Mouse (Mus musculus) adrenal gland, postnatal 14 days (tissue): ENCODE measurements around the gene Det1. TPM values are rescaled to one million over a fixed set of nuclear protein-coding genes. Genes with fewer than 3 reads are reported as not detected.

Experiments
- DNase-seq: peaks from one replicate; pipeline ENCODE4 v3.0.0; 2021; ENCODE audit warnings: mixed read lengths
- long read RNA-seq, 2 experiments: library from polyadenylated mRNA; stranded (forward); transcript quantifications; one replicate each; pipeline ENCODE4 v2.0.0; 2021
- total RNA-seq: library from RNA; stranded (reverse); gene quantifications from 2 replicates; pipeline ENCODE4 v1.2.3, GENCODE M21; 2021

Gene Det1
- 11.4 and 14.5 TPM in 2 replicates for total RNA-seq
- long read RNA-seq, experiment 1, transcript Det1-201 (5 exons, 2,269 nt), result major isoform, 17 of 22 reads
- long read RNA-seq, experiment 1, partial matches to known transcripts, result 3 of 22 reads
- long read RNA-seq, experiment 1, other reads (novel, unspliced or antisense), result 2 of 22 reads
- long read RNA-seq, experiment 2, transcript Det1-201 (5 exons, 2,269 nt), result major isoform, 8 of 13 reads
- long read RNA-seq, experiment 2, partial matches to known transcripts, result 3 of 13 reads
- long read RNA-seq, experiment 2, other reads (novel, unspliced or antisense), result 2 of 13 reads

DNA sequence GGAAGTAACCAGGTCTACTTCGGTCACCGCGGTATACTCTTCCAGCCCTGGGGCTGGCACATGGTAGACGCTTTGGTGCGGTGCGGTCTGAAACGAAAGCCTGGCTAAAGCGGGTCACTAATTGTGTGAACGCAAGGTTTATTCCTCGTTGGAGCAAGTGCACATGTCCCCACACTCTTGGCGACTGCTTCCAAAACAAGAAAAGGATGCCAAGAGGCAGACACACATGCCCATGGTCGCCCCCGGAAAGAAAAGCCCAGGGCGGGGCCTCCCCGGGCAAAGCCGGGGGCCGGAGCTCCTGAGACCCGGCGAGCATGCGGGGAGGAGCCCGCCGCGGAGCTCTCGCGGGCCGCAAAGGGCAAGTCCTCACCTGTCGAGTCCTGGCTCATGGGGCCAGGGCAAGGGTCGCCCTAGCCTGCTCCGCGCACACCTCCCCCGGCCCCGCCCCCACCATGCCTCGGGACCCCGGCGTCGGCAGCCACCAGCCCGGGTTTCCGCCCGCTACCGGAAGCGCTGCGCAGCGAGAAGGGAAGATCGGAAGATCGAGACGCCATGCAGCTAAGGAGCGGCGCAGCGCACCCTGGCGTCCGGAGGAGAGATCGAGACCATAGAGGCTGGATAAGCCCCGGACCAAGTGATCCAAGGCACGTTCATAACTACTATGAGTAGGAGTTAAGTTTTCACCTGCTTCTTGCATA is at the start of gene Det1:
TSS of gene Det1 (minus strand) at position 527 of the 698 bp plus-strand sequence.
- DNase-seq, result peak; percentile 95

DNA sequence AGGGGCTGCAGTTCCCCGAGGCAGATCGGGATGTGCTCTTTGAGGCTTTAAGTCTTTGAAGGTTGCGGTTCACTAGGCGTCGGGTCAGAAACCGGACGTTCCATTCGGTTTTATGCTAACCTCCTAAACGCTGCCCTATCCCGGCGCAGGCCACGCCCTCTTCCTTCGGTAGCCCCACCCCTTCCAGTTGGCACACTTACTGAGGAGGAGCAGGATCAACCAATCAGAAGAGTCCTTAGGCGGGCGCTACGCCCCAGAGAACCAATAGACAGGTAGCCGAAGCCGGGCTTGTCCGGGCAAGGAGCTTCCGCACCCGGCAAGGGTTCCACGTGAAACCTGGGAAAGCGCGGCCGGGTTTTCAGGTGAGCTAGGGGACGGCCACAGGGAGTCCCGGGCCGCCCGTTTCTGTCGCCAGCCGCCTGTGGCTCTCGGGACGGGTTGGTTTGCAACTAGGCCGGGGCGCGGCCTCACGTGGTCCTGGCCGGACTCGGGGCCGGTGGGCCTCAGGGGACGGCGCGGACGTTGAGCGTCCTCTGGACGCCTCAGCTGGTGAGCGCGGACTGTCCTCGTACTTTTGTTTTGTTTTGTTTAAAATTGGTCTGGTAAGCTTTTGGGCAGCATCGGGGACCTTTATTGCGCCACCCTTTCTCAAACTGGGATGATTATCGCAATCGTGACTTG is 48.7 kb upstream of the Det1 start, which contains the start of gene Aen:
TSS of gene Aen (plus strand) at position 202 of the 681 bp plus-strand sequence.
- DNase-seq, result peak; percentile 99

DNA sequence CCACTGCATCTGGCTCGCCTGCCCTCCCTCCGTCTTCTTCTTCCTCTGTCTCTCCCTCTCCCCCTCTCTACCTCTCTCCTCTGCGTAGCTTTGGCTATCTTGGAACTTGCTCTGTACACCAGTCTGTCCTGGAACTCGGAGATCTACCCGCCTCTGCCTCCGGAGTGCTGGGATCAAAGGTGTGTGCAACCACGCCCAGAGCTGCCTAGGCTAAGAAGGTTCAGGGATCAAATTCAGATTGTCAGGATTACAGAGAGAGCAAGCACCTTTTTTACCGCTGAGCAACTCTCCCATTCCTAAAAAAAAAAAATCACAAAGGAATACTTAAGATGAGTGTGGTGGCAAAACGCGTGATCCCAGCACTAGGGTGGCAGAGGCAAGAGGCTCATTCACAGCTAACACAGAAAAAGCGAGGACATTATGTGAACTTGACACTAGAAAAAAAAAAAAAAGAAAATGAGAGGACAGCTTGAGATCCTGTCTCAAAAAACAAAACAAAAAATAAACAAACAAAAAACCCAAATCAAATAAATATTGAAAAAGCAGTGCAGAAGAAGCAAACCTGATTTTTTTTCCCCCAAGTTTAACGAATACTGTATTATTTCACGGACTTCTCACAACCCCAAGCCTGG is 48.1 kb upstream of the Det1 start:
- no peak for DNase-seq

DNA sequence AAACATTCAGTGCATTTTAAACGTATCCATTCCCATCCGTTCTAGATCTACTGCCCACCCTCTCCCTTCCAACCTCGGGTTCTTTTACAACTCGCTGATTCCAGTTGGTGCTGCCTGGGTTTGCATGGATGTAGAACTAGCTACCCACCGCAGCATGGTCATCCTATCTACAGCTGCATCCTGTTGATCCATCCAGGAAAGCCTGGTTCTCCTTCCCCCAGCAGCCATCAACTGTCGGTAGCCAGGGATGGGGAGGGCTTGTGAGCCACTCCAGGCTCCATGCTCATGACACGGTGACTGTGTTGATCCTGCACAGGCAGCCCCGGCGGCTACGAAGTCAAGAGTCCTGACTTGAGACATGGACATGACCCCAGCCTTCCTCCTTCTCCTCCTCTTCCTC is 46.9 kb upstream of the Det1 start:
- DNase-seq, result no peak

DNA sequence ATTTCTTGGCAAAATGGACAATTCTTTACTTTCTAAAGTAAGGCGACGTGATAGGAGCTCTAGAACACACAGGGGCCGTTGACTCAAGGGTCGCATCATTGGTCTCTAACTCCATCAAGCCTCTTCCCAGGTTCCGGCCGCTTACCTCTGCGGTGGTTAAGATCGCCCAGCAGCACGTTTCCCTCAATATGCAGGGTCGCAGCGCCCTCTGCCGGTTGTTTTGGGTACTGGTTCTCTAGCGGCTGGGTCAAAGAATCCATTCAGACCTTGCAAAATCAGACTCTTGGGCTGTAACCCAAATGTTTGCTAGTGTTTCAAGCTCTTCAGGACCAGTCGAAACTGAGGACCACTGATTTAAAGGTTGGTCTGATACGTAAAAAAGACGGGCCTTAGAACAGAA is 43.6 kb upstream of the Det1 start:
- DNase-seq, result peak; percentile 94

DNA sequence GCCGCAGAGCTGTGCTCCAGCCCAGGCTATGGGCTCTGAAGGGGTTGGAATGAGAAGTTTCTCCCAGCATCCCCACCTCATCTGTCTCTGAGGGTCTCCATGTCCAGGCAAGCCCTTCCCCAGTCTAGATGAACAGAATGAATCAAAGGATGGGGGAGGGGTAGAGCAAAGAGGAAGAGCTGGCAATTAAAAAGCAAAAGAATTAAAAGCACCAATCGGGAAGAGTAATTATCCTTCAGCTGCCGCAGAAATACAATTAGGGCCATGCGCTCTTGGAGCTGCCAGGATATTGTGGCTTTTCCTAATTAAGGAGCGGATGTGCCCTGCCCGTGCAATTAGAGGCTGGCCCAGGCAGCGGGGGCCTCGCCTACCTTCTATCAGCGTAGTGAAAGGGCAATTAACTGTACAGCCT is 40.4 kb upstream of the Det1 start:
- no peak for DNase-seq

DNA sequence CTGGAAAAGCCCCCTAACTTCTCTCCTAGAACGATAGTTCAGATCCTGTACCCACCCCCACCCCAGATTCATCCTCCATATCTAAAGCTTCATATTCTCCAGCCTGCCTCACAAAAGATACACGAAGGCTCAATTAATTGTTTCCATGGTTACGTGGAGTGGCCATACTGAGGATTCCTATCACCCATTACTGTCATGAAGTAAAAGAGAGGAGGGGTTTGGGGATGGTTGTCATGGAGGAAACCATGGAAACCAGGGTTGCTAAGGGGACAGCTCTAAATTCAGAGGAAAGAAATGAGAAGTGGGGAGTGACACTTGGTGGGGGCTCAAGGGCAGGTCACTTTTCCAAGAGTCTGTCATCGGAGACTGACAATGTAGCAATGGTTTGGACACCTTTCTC is 39.4 kb upstream of the Det1 start:
- DNase-seq, result no peak

DNA sequence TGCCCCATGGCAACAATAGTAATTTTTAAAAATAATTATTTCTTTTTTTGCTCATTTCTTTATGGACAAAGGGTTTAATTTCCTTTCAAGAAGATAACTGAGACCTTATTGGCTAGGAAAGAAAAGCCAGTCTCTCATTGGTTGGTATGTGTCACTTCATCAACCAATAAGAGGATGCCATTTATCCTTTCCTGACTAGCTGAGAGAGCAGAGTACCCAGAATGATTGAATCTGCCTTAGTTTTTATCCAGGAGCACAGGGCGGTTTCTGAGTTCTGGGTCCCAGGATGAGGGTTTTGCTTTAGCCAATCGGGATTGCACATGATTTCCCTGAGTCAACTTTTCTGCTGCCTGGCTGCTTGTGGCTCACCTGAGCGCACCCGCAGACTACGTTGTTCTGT is 38.3 kb upstream of the Det1 start:
- no peak for DNase-seq

DNA sequence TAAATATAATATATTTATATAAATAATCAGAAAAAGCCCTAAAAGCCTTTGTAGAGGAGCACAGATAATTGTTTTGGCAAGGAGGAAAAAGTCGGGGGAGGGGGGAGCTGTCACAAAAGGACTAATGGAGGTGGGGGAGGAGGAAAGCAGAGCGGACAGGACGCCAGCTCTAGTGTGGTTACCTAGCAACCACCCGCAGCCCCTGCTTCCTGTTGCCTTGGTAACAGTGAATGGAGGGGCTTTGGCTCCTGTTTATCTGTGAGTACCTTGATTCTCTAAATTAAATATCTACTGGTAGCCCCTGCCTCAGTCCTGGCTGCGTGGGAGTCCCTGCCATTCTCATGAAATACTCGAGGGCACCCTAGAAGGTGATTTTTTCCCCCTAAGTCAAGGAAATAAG is 37.1 kb upstream of the Det1 start:
- no peak for DNase-seq

DNA sequence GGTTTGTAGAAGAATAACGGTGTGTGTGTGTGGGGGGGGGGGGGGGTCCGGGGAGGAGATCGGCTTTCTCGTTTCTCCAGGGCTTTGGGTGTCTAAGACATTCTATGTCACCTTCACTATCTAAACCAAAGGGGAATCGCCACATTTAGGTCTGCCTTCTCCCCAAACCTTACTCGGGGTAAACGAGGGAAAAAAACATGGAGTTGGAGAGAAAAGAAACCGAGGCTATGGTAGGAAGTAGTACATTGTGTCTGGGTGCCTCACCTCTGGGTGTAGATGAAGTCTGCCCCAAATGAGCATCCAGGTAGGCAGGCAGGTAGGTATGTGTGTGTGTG is 36.6 kb upstream of the Det1 start:
- DNase-seq, result no peak

DNA sequence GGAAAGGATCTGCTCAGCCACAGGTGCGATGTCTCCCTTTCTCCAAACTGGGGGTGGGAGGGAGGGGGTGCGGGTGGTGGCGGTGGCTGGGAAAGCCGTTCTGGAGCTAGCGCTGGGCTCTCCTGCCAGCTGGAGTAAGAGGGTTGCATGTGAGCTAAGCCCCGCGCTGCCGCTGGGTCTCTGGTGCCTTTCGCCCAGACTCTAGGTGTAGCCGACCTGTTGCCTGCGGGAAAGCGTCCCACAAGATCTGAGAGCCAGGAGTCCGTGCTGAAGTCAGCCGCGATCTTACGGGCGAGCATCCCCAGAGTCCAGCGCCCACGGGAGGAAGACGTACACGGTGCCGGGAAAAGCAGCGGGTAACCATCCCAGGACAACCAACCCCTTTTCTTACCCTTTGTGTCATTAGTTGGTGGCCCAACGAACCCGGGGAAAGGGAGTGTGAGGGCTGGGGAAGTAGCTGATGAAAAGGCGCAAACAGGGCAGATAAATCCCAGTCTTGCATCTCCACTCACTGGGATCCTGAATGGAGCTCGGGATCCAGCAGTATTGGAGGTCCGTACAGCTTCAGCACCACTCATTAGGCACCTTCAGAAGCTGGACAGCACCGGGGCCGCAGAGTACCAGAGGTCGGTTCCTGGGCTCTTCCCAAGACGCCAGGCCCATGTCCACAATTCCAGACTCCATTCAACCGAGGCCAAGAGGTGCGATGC is 36.1 kb upstream of the Det1 start:
- no peak for DNase-seq

DNA sequence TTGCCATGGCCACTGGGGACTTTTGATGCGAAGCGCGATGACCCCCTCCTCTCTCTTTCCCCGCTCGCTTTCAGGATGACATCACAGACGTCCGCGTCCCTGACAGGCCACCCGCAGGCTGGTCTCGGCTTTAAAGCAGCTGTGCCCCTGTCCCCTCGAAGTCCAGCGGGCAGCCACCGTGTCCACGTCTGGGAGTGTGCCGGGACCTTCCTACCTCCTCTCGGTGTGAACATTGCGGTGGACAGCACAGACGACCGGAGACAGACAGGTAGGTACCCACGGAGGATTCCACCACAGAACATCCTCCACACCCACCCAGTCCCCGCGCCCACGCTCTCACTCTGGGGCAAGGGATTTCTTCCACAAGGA is 35.4 kb upstream of the Det1 start:
- peak; percentile 53 for DNase-seq

DNA sequence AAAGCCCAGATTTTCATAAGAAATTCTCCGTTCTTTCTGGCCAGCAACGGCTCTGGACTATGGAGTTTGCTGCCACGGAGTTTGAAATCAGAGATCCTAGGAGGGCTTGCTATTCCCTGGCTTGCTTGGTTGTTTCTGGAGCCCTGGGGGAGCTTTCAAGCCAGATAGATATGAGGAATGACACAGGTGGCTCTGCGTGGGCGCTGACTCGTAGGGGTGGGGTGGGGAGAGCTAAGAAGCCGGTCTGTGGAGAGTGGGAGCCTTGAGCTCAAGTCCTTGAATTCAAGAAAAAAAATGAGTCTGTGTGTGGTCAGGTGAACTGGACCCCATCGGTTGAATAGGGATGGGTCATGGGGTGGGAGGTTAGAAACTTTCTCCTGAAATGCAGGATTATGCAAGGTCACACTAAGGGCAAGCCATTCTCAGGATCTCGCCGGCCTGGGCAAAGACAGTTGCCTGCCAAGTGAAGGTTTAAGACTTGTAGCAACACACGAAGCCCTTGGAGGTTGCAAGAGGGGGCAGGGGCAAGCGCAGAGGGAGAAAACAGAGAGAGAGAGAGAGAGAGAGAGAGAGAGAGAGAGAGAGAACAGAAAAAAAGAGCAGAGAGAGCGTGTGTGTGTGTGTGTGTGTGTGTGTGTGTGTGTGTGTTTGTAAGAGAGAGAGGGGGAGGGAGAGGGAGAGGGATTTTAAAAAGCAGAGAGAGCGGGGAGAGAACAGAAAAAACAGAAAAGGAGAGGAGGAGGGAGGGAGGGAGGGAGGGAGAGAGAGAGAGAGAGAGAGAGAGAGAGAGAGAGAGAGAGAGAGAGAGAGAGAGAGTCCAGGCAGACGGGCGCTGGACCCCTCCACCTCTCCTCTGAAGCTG is 34.8 kb upstream of the Det1 start:
- DNase-seq, result no peak

DNA sequence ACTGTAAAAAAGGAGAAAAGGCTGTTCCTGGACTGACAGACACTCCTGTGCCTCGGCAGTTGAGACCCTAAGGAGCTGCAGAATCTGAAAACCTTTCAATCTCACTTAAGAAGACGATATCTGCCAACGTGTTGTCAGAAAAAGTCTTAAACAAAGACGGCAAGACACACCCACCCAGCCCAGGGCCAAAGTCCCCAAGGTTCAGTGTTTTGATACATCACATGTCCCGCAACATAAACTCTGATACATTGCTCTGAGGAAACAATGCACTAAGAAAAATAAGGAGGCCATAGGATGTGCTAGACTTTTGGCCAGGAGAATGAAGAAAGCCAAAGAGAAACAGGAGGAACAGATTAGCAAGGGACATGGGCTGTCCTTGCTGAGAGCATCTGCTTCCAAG is 25.8 kb upstream of the Det1 start:
- no peak for DNase-seq

DNA sequence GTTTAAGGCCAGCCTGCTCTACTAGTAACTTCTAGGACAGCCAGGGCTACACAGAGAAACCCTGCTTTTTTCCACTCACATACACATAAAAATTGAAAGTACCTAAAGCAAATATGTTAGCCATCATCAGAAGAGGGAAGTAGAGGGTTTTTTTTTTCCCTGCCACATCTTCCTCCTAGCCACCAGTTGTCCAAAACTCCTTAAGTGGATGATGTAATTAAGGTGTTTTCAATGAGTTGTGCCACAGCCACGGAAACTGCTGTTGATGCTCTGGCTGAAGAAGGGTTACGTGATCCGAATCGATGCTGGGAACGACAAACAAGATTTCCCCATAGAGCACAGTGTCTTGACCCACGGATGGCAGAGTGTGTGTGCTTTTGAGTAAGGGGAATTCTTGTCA is 25.3 kb upstream of the Det1 start:
- no peak for DNase-seq

DNA sequence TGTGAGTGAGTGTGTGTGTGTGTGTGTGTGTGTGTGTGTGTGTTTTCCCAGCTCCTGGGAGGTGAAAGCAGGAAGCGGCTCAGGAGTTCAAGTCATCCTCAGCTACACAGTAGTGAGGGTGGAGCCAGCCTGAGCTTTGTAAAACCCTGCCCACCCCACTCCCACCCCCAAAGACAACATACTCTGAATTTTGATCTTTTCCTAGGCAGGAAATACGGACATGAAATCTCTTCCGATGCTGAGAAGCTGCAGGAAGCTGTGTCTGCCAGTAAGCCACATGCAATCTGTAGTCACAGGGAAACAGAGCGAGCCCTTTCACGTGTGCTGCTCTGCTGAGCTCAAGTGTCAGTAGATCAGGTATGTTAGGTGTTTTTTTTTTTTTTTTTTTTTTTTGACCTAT is 21.7 kb upstream of the Det1 start:
- DNase-seq, result no peak

DNA sequence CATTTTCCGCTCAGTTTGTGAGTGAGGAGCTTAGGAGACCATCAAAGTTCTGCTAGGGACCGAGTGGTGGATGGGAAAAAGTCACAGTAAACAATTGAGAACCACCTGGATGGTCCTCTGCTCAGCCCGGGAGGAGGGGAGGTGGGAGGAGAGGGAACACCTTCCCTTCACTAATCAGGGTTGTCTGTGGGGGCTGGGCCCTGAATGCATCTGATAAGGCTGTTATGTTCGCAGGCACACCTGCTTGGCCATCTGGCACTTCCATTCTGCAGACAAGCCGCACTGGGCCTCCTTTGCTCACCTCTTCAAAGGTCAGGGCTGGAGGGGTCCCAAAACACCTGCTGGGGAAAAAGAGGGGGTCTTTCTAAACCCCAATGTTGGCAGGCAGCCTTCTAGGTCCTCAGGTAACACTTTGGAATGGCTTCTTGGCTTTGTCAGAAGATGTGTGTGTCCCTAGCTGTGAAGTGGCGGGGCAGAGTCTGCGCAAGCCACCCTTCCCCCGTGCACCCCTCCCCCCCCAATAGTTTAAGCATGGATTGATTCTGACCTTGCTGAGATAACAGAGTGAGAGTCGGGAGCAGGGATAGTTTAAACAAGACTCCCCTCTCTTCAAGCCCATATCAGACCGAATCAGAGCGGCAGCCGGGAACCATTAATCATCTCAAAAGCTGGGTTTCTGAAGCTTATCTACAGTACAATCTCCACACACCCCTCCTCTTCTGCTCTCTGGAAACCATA is 18.3 kb upstream of the Det1 start:
- DNase-seq, result peak; percentile 14

DNA sequence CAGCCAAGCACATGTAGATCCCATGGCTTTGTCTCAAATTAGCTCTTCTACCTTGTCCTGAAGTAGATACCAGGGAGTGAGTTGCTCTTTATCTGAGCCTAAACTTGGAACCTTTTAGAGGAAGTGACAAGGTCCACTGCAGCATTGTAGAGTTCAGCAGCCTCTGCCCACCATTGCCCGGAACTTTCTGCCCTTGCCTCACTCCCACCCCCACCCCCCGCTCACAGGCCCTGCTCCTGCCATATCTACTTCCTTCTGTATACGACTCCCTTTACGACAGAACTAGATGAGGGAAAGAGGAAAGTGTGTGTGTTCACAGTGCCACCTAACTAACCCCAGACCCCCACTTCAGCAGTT is 17.4 kb upstream of the Det1 start:
- no peak for DNase-seq

DNA sequence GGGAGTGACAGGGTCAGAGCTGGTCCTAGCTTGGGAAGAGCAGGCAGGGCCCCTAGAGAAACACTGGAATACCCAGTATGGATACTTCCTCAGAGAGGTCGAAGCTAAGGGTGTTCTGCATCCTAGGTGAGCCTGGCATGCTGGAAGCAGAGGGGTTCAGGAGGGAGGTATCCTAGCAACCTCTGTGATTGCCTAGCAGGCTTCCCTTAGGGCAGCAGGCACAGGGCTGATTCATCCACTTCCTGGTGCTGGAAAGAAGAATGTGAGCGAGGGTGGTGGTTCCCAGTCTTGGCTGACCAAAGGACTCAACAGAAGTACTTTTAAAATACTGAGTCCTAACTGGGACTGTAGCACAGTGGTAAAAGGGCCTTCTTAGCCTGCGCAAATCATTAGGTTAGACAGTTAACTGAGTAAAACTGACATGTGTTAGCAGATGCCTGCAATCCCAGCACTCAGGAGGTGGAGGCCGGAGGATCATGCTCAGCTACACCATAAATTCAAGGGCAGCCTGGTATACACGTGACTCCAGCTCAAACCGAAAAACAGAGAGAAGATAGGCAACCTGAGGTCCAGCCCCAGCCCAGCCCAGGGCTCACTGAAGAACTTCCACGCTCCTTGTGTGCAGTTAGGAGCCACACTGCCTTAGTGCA is 16.9 kb upstream of the Det1 start:
- no peak for DNase-seq

DNA sequence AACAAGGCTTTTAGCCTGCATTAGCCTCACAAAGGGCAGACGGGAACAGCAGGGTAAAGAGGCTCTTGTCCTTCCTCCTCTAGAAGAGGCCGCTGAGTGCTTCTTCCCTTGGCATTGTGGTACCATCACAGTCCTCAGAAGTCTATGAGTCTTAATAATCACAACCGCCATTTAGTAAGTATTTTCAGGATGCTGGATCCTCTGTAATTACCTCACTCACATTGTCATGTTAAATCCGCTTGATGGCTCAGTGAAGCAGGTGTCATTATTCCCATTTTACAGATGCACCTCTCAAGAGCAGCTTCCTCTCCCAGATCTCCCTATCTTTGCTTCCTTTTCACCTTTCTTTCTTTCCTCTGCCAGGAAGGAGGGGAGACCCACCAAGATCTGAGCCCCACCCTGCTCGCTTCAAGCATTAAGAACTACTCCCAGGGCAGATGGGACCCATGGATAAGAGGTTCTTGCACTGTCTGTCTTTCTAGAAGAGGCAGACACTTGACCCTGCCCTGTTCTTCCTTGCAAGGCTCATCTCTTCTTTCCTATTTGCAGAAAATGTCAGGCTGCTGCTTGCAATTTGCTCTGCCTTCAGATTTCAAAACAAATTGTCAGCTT is 8.1 kb upstream of the Det1 start:
- no peak for DNase-seq
